Mouse (Mus musculus): ENCODE measurements at regions not wholly inside any gene's neighbourhood (a gene's known extent, or its start where the extent isn't known, plus 50 kb on each side); places are given as distances from the start of the nearest gene placed in this dataset.

- Histone ChIP-seq H3K4me3 (ENCODE audit: low read depth, low read length) (no peak overlapping the region), H3K36me3 (replicated peaks) (no peaks in the 10 kb centered on the region), H3K9me3 (replicated peaks) (peaks cover 87% of the 10 kb centered on the region), H3K27me3 (ENCODE audit: insufficient read depth, low read length) (no peaks in the 10 kb centered on the region), H3K4me1 (ENCODE audit: insufficient read depth, low read depth, low read length) (no peaks in the 10 kb centered on the region)
- ATAC-seq (ENCODE audit: extremely low read depth, insufficient number of reproducible peaks, low FRiP score, poor library complexity, severe bottlenecking) (no peak), DNase-seq (ENCODE audit: low spot score) (no peak)
- TF ChIP-seq GATA2 (IDR thresholded peaks at IDR 0.05; ENCODE audit: borderline replicate concordance, low read depth, low read length): no peak
- TF ChIP-seq GATA1 (IDR thresholded peaks at IDR 0.05; ENCODE audit: borderline replicate concordance, low read length): no peak
- TF ChIP-seq TAL1 (conservative IDR thresholded peaks at IDR 0.05; ENCODE audit: low read depth, low read length): no peak
- no peak for TF ChIP-seq CTCF (IDR thresholded peaks at IDR 0.05; ENCODE audit: low read depth, low read length)
- no peak for TF ChIP-seq POLR2AphosphoS5 (IDR thresholded peaks at IDR 0.05; ENCODE audit: insufficient replicate concordance, low read depth, low read length)
Measured at GRCm38 (mm10) chr1:90504583-90505080, 98.1 kb upstream of the Cops8 start.

- H3K36me3 ChIP-seq (replicated peaks): no peaks in the 10 kb centered on the region
- H3K4me3 ChIP-seq (ENCODE audit: low read depth, low read length): no peak overlapping the region
- DNase-seq (ENCODE audit: low spot score) (no peak), ATAC-seq (ENCODE audit: extremely low read depth, insufficient number of reproducible peaks, low FRiP score, poor library complexity, severe bottlenecking) (no peak)
- H3K9me3 ChIP-seq (replicated peaks): peaks cover 83% of the 10 kb centered on the region
- TF ChIP-seq GATA1 (IDR thresholded peaks at IDR 0.05; ENCODE audit: borderline replicate concordance, low read length): no peak
- no peak for TF ChIP-seq GATA2 (IDR thresholded peaks at IDR 0.05; ENCODE audit: borderline replicate concordance, low read depth, low read length)
- TF ChIP-seq CTCF (IDR thresholded peaks at IDR 0.05; ENCODE audit: low read depth, low read length): no peak
- TF ChIP-seq TAL1 (conservative IDR thresholded peaks at IDR 0.05; ENCODE audit: low read depth, low read length): no peak
- TF ChIP-seq POLR2AphosphoS5 (IDR thresholded peaks at IDR 0.05; ENCODE audit: insufficient replicate concordance, low read depth, low read length): no peak
- no peaks in the 10 kb centered on the region for H3K4me1 ChIP-seq (ENCODE audit: insufficient read depth, low read depth, low read length)
- no peaks in the 10 kb centered on the region for H3K27me3 ChIP-seq (ENCODE audit: insufficient read depth, low read length)
Measured at GRCm38 (mm10) chr1:90505599-90505998, 97.2 kb upstream of the Cops8 start.

- Histone ChIP-seq H3K36me3 (replicated peaks) (no peaks in the 10 kb centered on the region), H3K27me3 (ENCODE audit: insufficient read depth, low read length) (no peaks in the 10 kb centered on the region), H3K9me3 (replicated peaks) (peaks cover 81% of the 10 kb centered on the region), H3K4me3 (ENCODE audit: low read depth, low read length) (no peak overlapping the region), H3K4me1 (ENCODE audit: insufficient read depth, low read depth, low read length) (no peaks in the 10 kb centered on the region)
- ATAC-seq (ENCODE audit: extremely low read depth, insufficient number of reproducible peaks, low FRiP score, poor library complexity, severe bottlenecking) (no peak), DNase-seq (ENCODE audit: low spot score) (no peak)
- TF ChIP-seq GATA1 (IDR thresholded peaks at IDR 0.05; ENCODE audit: borderline replicate concordance, low read length): no peak
- no peak for TF ChIP-seq GATA2 (IDR thresholded peaks at IDR 0.05; ENCODE audit: borderline replicate concordance, low read depth, low read length)
- TF ChIP-seq CTCF (IDR thresholded peaks at IDR 0.05; ENCODE audit: low read depth, low read length): no peak
- TF ChIP-seq TAL1 (conservative IDR thresholded peaks at IDR 0.05; ENCODE audit: low read depth, low read length): no peak
- TF ChIP-seq POLR2AphosphoS5 (IDR thresholded peaks at IDR 0.05; ENCODE audit: insufficient replicate concordance, low read depth, low read length): no peak
Measured at GRCm38 (mm10) chr1:90506582-90506981, 96.2 kb upstream of the Cops8 start.

GRCm38 (mm10) chr1:90509371-90509770 lies 93.4 kb upstream of the Cops8 start:
- Histone ChIP-seq H3K27me3 (ENCODE audit: insufficient read depth, low read length) (no peaks in the 10 kb centered on the region), H3K9me3 (replicated peaks) (peaks cover 75% of the 10 kb centered on the region), H3K4me3 (ENCODE audit: low read depth, low read length) (no peak overlapping the region), H3K36me3 (replicated peaks) (no peaks in the 10 kb centered on the region), H3K4me1 (ENCODE audit: insufficient read depth, low read depth, low read length) (no peaks in the 10 kb centered on the region)
- ATAC-seq (ENCODE audit: extremely low read depth, insufficient number of reproducible peaks, low FRiP score, poor library complexity, severe bottlenecking) (no peak), DNase-seq (ENCODE audit: low spot score) (no peak)
- TF ChIP-seq GATA2 (IDR thresholded peaks at IDR 0.05; ENCODE audit: borderline replicate concordance, low read depth, low read length) (no peak), CTCF (IDR thresholded peaks at IDR 0.05; ENCODE audit: low read depth, low read length) (no peak), POLR2AphosphoS5 (IDR thresholded peaks at IDR 0.05; ENCODE audit: insufficient replicate concordance, low read depth, low read length) (no peak), GATA1 (IDR thresholded peaks at IDR 0.05; ENCODE audit: borderline replicate concordance, low read length) (no peak), TAL1 (conservative IDR thresholded peaks at IDR 0.05; ENCODE audit: low read depth, low read length) (no peak)

- ATAC-seq (ENCODE audit: extremely low read depth, insufficient number of reproducible peaks, low FRiP score, poor library complexity, severe bottlenecking): no peak
- Histone ChIP-seq H3K9me3 (replicated peaks) (peaks cover 73% of the 10 kb centered on the region), H3K36me3 (replicated peaks) (no peaks in the 10 kb centered on the region), H3K27me3 (ENCODE audit: insufficient read depth, low read length) (no peaks in the 10 kb centered on the region), H3K4me1 (ENCODE audit: insufficient read depth, low read depth, low read length) (no peaks in the 10 kb centered on the region), H3K4me3 (ENCODE audit: low read depth, low read length) (no peak overlapping the region)
- DNase-seq (ENCODE audit: low spot score): no peak
- TF ChIP-seq CTCF (IDR thresholded peaks at IDR 0.05; ENCODE audit: low read depth, low read length) (no peak), TAL1 (conservative IDR thresholded peaks at IDR 0.05; ENCODE audit: low read depth, low read length) (no peak), POLR2AphosphoS5 (IDR thresholded peaks at IDR 0.05; ENCODE audit: insufficient replicate concordance, low read depth, low read length) (no peak), GATA1 (IDR thresholded peaks at IDR 0.05; ENCODE audit: borderline replicate concordance, low read length) (no peak), GATA2 (IDR thresholded peaks at IDR 0.05; ENCODE audit: borderline replicate concordance, low read depth, low read length) (no peak)
Measured at GRCm38 (mm10) chr1:90513442-90514070, 89.2 kb upstream of the Cops8 start.

- Histone ChIP-seq H3K27me3 (ENCODE audit: insufficient read depth, low read length) (no peaks in the 10 kb centered on the region), H3K4me3 (ENCODE audit: low read depth, low read length) (no peak overlapping the region), H3K9me3 (replicated peaks) (peaks cover 73% of the 10 kb centered on the region), H3K36me3 (replicated peaks) (no peaks in the 10 kb centered on the region), H3K4me1 (ENCODE audit: insufficient read depth, low read depth, low read length) (no peaks in the 10 kb centered on the region)
- ATAC-seq (ENCODE audit: extremely low read depth, insufficient number of reproducible peaks, low FRiP score, poor library complexity, severe bottlenecking): no peak
- DNase-seq (ENCODE audit: low spot score): no peak
- TF ChIP-seq CTCF (IDR thresholded peaks at IDR 0.05; ENCODE audit: low read depth, low read length) (no peak), POLR2AphosphoS5 (IDR thresholded peaks at IDR 0.05; ENCODE audit: insufficient replicate concordance, low read depth, low read length) (no peak), GATA2 (IDR thresholded peaks at IDR 0.05; ENCODE audit: borderline replicate concordance, low read depth, low read length) (no peak), TAL1 (conservative IDR thresholded peaks at IDR 0.05; ENCODE audit: low read depth, low read length) (no peak), GATA1 (IDR thresholded peaks at IDR 0.05; ENCODE audit: borderline replicate concordance, low read length) (no peak)
Measured at GRCm38 (mm10) chr1:90514176-90514575, 88.6 kb upstream of the Cops8 start.
